Mouse (Mus musculus) left cerebral cortex, postnatal 4 days (tissue): ENCODE data around the gene Ptpn5. TPM values are rescaled to one million over a fixed set of nuclear protein-coding genes. Genes with fewer than 3 reads are reported as not detected.
A peak's percentile ranks its signal among the peaks of the same experiment; 100 is the strongest.

ENCODE experiments used
- DNase-seq: peaks from one replicate; pipeline ENCODE4 v3.0.0-alpha.2; 2022
- intact Hi-C: fragments of 180-260 bp; cut with DNase I; formaldehyde crosslinking; loops from one replicate; pipeline ENCODE4 v1.15.1; 2025
- total RNA-seq, 2 experiments: library from RNA; stranded (reverse); gene quantifications; 2 replicates each; pipeline ENCODE4 v1.2.3; 2021

Gene Ptpn5
- total RNA-seq, 2 experiments from 2014 or later, result 138 to 140 TPM

- no peak for DNase-seq
These were observed 71.9 kb downstream of the Ptpn5 start for GRCm38 (mm10) chr7:47061560-47061959.

GRCm38 (mm10) chr7:47059339-47059738, 74.1 kb downstream of the Ptpn5 start:
- DNase-seq, result no peak
- intact Hi-C loops, result no loop called here

More at GRCm38 (mm10) chr7:47061560-47061959, 71.9 kb downstream of the Ptpn5 start:
- intact Hi-C loops, result no loop called here

- no peak for DNase-seq
- intact Hi-C loops, result no loop called here
These were observed 77.2 kb downstream of the Ptpn5 start for GRCm38 (mm10) chr7:47056273-47056672.

- no peak for DNase-seq
- intact Hi-C loops, result no loop called here
These were observed 77.7 kb downstream of the Ptpn5 start for GRCm38 (mm10) chr7:47055744-47056143.

- DNase-seq, result peak; percentile 67
These were observed 78.8 kb downstream of the Ptpn5 start for GRCm38 (mm10) chr7:47054666-47055065.

GRCm38 (mm10) chr7:47053287-47053686, 80.2 kb downstream of the Ptpn5 start:
- DNase-seq, result no peak
- intact Hi-C loops, result no loop called here

More at GRCm38 (mm10) chr7:47054666-47055065, 78.8 kb downstream of the Ptpn5 start:
- intact Hi-C loops, result no loop called here

GRCm38 (mm10) chr7:47052276-47052675, 81.2 kb downstream of the Ptpn5 start:
- DNase-seq, result peak; percentile 43
- intact Hi-C loops, result no loop called here

- peak; percentile 73 for DNase-seq
- intact Hi-C loops, result no loop called here
These were observed 81.9 kb downstream of the Ptpn5 start for GRCm38 (mm10) chr7:47051404-47052151.

- peak; percentile 41 for DNase-seq
- intact Hi-C loops, result no loop called here
These were observed 82.7 kb downstream of the Ptpn5 start for GRCm38 (mm10) chr7:47050766-47051165.

GRCm38 (mm10) chr7:47050366-47050765, 83.1 kb downstream of the Ptpn5 start, which contains the start of gene Tmem86a:
TSS of gene Tmem86a (plus strand) at chr7:47050601.
- intact Hi-C loops, result no loop called here

GRCm38 (mm10) chr7:47042823-47043490, 90.5 kb downstream of the Ptpn5 start:
- intact Hi-C loops, result no loop called here
- DNase-seq, result no peak

More at GRCm38 (mm10) chr7:47050366-47050765, 83.1 kb downstream of the Ptpn5 start, which contains the start of gene Tmem86a:
- peak; percentile 96 for DNase-seq

- intact Hi-C loops, result no loop called here
- no peak for DNase-seq
These were observed 91.4 kb downstream of the Ptpn5 start for GRCm38 (mm10) chr7:47042121-47042520.

GRCm38 (mm10) chr7:47041706-47042105, 91.8 kb downstream of the Ptpn5 start:
- DNase-seq, result no peak
- intact Hi-C loops, result no loop called here

- DNase-seq, result no peak
These were observed 98.1 kb downstream of the Ptpn5 start for GRCm38 (mm10) chr7:47035426-47035825.

GRCm38 (mm10) chr7:47034785-47035384, 98.6 kb downstream of the Ptpn5 start:
- no peak for DNase-seq
- intact Hi-C loops, result no loop called here

More at GRCm38 (mm10) chr7:47035426-47035825, 98.1 kb downstream of the Ptpn5 start:
- intact Hi-C loops, result no loop called here

- intact Hi-C loops, result no loop called here
- no peak for DNase-seq
These were observed 102.1 kb downstream of the Ptpn5 start for GRCm38 (mm10) chr7:47031371-47031770.

GRCm38 (mm10) chr7:47030517-47031193, 102.8 kb downstream of the Ptpn5 start:
- intact Hi-C loops, result no loop called here
- no peak for DNase-seq
